21 mouse cellular contexts compared by ENCODE assay signal in genomic region chr2:122346164-122346563, GRCm38 (mm10). TPM values are rescaled to one million over a fixed set of nuclear protein-coding genes. Genes with fewer than 3 reads are reported as not detected.
DNase-seq lines count a peak whose midpoint lies in the region; ATAC-seq and TF ChIP-seq lines count a peak whose summit lies in the region.
"Not testable (repeated sequence)": the region's sequence is repeated elsewhere in the genome, so short reads cannot be mapped to it uniquely, and the experiment has no call there.
"Had no signal": no experiment of that assay in that cellular context is flagged by ENCODE, and none has a peak within 500 bp of the region (broad histone marks: within the 10 kb centered on the region; RNA-seq: fewer than 3 reads in every experiment).

No protein-coding gene starts in this region.

- H3ac ChIP-seq in myocyte (ENCODE audit: control insufficient read depth, insufficient read length): not testable (repeated sequence)

- not testable (repeated sequence) for H3K4me2 ChIP-seq in embryonic facial prominence, embryonic 15.5 days (replicated peaks); myocyte (ENCODE audit: low read depth); stomach, embryonic 16.5 days (ENCODE audit: low read depth, low read length)

- ATAC-seq in embryonic facial prominence, embryonic 15.5 days (ENCODE audit: insufficient number of reproducible peaks, low FRiP score, low TSS enrichment, low read depth); stomach, embryonic 16.5 days (ENCODE audit: insufficient read depth, low FRiP score): not testable (repeated sequence)

- H3K9ac ChIP-seq in embryonic facial prominence, embryonic 15.5 days; stomach, embryonic 16.5 days (ENCODE audit: low read length): not testable (repeated sequence)

- not testable (repeated sequence) for H3K27ac ChIP-seq in cerebellum, adult 2 months (ENCODE audit: insufficient read depth, low read length)
- H3K27ac ChIP-seq in embryonic facial prominence, embryonic 15.5 days (replicated peaks): peak overlapping the region; percentile 70
- peak overlapping the region; percentile 90 for H3K27ac ChIP-seq in stomach, embryonic 16.5 days (ENCODE audit: low read length)

- not testable (repeated sequence) for TF ChIP-seq CTCF in cerebellum, adult 2 months (IDR thresholded peaks at IDR 0.05; ENCODE audit: borderline replicate concordance, insufficient read depth, low read depth, low read length)

- not testable (repeated sequence) for H3K79me2 ChIP-seq in myocyte (ENCODE audit: control insufficient read depth, insufficient read depth)

- TF ChIP-seq POLR2A in cerebellum, adult 2 months (IDR thresholded peaks at IDR 0.05; ENCODE audit: borderline replicate concordance, insufficient read depth, low read length): peak; percentile 22; the same call in 1 of the 2 replicates
- not testable (repeated sequence) for TF ChIP-seq POLR2A in myocyte (IDR thresholded peaks at IDR 0.05; ENCODE audit: insufficient read length, low read depth)

- not testable (repeated sequence) for H3K36me3 ChIP-seq in embryonic facial prominence, embryonic 15.5 days; myocyte (ENCODE audit: control insufficient read depth, insufficient read depth); stomach, embryonic 16.5 days (ENCODE audit: control insufficient read depth, insufficient read depth, low read length)

- 31% methylated on average over 6 of the region's 6 CpGs for WGBS in cerebellum, adult 2 months
- WGBS in embryonic facial prominence, embryonic 15.5 days: 88% methylated on average over 6 of the region's 6 CpGs
- WGBS in stomach, embryonic 16.5 days: 86% methylated on average over 6 of the region's 6 CpGs

- H3K27me3 ChIP-seq in cerebellum, adult 2 months (ENCODE audit: control insufficient read depth, insufficient read depth, low read length); embryonic facial prominence, embryonic 15.5 days; myocyte (ENCODE audit: control insufficient read depth, insufficient read depth, insufficient read length); stomach, embryonic 16.5 days (ENCODE audit: control insufficient read depth, insufficient read depth, low read length): not testable (repeated sequence)

- not testable (repeated sequence) for H3K4me3 ChIP-seq in cerebellum, adult 2 months (replicated peaks; ENCODE audit: insufficient read depth, low read depth, low read length); embryonic facial prominence, embryonic 15.5 days (replicated peaks); myocyte; stomach, embryonic 16.5 days (replicated peaks; ENCODE audit: low read length)

- H3K4me1 ChIP-seq in cerebellum, adult 2 months (ENCODE audit: control insufficient read depth, insufficient read depth, low read length): peaks cover 41% of the 10 kb centered on the region
- H3K4me1 ChIP-seq in embryonic facial prominence, embryonic 15.5 days: peaks cover 33% of the 10 kb centered on the region
- peaks cover 12% of the 10 kb centered on the region for H3K4me1 ChIP-seq in stomach, embryonic 16.5 days (ENCODE audit: control insufficient read depth, insufficient read depth, low read length)

- not testable (repeated sequence) for H3K9me3 ChIP-seq in embryonic facial prominence, embryonic 15.5 days (replicated peaks); stomach, embryonic 16.5 days (replicated peaks; ENCODE audit: control insufficient read depth, low read length)

- peak; percentile 42 to 49 for DNase-seq in cerebellum, adult 2 months
- peak; percentile 56 to 57 for DNase-seq in cerebellum, postnatal 10 days
- peak; percentile 17 to 31 for DNase-seq in cerebellum, postnatal 36 days

TF ChIP-seq in myocyte, 11 proteins besides CTCF, POLR2A, EP300 and RAD21:
- peak; percentile 20 for TF ChIP-seq POLR2AphosphoS2 (IDR thresholded peaks at IDR 0.05; ENCODE audit: insufficient read length, low read depth)

RNA-seq across cellular contexts. Expression of gene Shf, which starts 22.8 kb away (rescaled TPM):
- 344 and 410 TPM in 2 replicates for polyA plus RNA-seq in cerebellum, adult 2 months (2012; rRNA removed)
- 4.5 and 5.0 TPM in 2 replicates for polyA plus RNA-seq in embryonic facial prominence, embryonic 15.5 days (2015; fragmentation: Nextera tagmentation; extraction: Ambion mirVana)
- 48.5 TPM for polyA plus RNA-seq in myocyte (2012; fragmentation: generic; extraction: Trizol)
- 1.1 and 2.5 TPM in 2 replicates for polyA plus RNA-seq in stomach, embryonic 16.5 days (2015; fragmentation: Nextera tagmentation; extraction: Ambion mirVana)

RNA-seq across cellular contexts. Expression of gene Duox1, which starts 30.7 kb away (rescaled TPM):
- 0.05 TPM in 2 replicates for polyA plus RNA-seq in cerebellum, adult 2 months (2012; rRNA removed)
- polyA plus RNA-seq in embryonic facial prominence, embryonic 15.5 days (2015; fragmentation: Nextera tagmentation; extraction: Ambion mirVana): 1.5 TPM in 2 replicates
- polyA plus RNA-seq in myocyte (2012; fragmentation: generic; extraction: Trizol): 0.10 TPM
- 2.7 and 4.3 TPM in 2 replicates for polyA plus RNA-seq in stomach, embryonic 16.5 days (2015; fragmentation: Nextera tagmentation; extraction: Ambion mirVana)
- polyA plus RNA-seq: CD4-positive, CD25-positive, alpha-beta regulatory T cell, adult 4 months; forebrain, embryonic 11.5 days; heart, embryonic 11.5 days; heart, postnatal 0 days; intestine, postnatal 0 days had no signal

RNA-seq across cellular contexts. Expression of gene Duoxa1, which starts 32.6 kb away (rescaled TPM):
- 0.19 TPM in 1 of 2 replicates, not detected in the other for polyA plus RNA-seq in cerebellum, adult 2 months (2012; rRNA removed)
- 6.6 and 7.6 TPM in 2 replicates for polyA plus RNA-seq in embryonic facial prominence, embryonic 15.5 days (2015; fragmentation: Nextera tagmentation; extraction: Ambion mirVana)
- polyA plus RNA-seq in myocyte (2012; fragmentation: generic; extraction: Trizol): 2.6 TPM
- polyA plus RNA-seq in stomach, embryonic 16.5 days (2015; fragmentation: Nextera tagmentation; extraction: Ambion mirVana): 11.4 and 17.4 TPM in 2 replicates
- polyA plus RNA-seq: CD4-positive, CD25-positive, alpha-beta regulatory T cell, adult 4 months; forebrain, embryonic 11.5 days; forebrain, embryonic 14.5 days; frontal cortex, adult 2 months; heart, embryonic 11.5 days; heart, embryonic 14.5 days; heart, postnatal 0 days; intestine, embryonic 14.5 days; intestine, postnatal 0 days had no signal

RNA-seq across cellular contexts. Expression of gene Duoxa2, which starts 47.5 kb away (rescaled TPM):
- polyA plus RNA-seq in cerebellum, adult 2 months (2012; rRNA removed): not detected in 2 replicates
- 0.25 TPM in 1 of 2 replicates, not detected in the other for polyA plus RNA-seq in embryonic facial prominence, embryonic 15.5 days (2015; fragmentation: Nextera tagmentation; extraction: Ambion mirVana)
- polyA plus RNA-seq in myocyte (2012; fragmentation: generic; extraction: Trizol): not detected
- 3.4 and 6.1 TPM in 2 replicates for polyA plus RNA-seq in stomach, embryonic 16.5 days (2015; fragmentation: Nextera tagmentation; extraction: Ambion mirVana)
- polyA plus RNA-seq: adrenal gland, adult 2 months; C2C12; CD4-positive, CD25-positive, alpha-beta regulatory T cell, adult 4 months; embryonic facial prominence, embryonic 12.5 days; forebrain, embryonic 11.5 days; forebrain, embryonic 14.5 days; frontal cortex, adult 2 months; heart, embryonic 11.5 days; heart, embryonic 14.5 days; hindbrain, embryonic 12.5 days had no signal

RNA-seq across cellular contexts. Expression of gene Duox2, which starts 47.9 kb away (rescaled TPM):
- polyA plus RNA-seq in cerebellum, adult 2 months (2012; rRNA removed): 0.03 and 0.11 TPM in 2 replicates
- 0.05 and 0.11 TPM in 2 replicates for polyA plus RNA-seq in embryonic facial prominence, embryonic 15.5 days (2015; fragmentation: Nextera tagmentation; extraction: Ambion mirVana)
- 0.12 TPM for polyA plus RNA-seq in myocyte (2012; fragmentation: generic; extraction: Trizol)
- polyA plus RNA-seq in stomach, embryonic 16.5 days (2015; fragmentation: Nextera tagmentation; extraction: Ambion mirVana): 1.6 and 2.6 TPM in 2 replicates
- polyA plus RNA-seq: CD4-positive, CD25-positive, alpha-beta regulatory T cell, adult 4 months; forebrain, embryonic 11.5 days; forebrain, embryonic 14.5 days; forebrain, postnatal 0 days; hindbrain, embryonic 12.5 days; hindbrain, embryonic 15.5 days had no signal
